Mouse (Mus musculus): ENCODE results near the gene Gm12355. TPM values are rescaled to one million over a fixed set of nuclear protein-coding genes. Genes with fewer than 3 reads are reported as not detected.
"Not testable (repeated sequence)": the region's sequence is repeated elsewhere in the genome, so short reads cannot be mapped to it uniquely, and the experiment has no call there.

The Gm12355 gene
- polyA plus RNA-seq, 1 experiment: 0.33 TPM

DNA sequence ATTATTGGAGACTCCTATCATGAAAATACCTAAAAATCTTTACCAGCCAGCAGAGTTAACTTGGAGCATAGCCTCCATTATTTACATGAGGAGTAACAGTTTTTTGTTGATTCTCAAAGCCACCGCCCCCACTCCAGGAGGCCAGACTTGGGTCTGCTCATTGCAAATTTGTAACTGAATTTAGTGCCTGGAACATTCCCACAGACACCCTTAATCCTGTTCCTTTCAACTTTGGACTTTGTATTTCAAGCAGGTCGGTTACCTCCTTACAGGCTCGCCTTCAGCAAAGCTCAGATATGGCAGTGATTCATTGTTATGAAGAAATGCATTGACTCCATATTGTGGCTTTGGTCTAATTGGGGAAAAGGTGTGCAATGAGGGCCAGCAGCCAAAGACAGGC, 19.3 kb upstream of the Gm12355 start:
- TF ChIP-seq POLR2A (IDR thresholded peaks at IDR 0.05; ENCODE audit: borderline replicate concordance, extremely low read depth, insufficient read depth, insufficient read length, poor library complexity, severe bottlenecking): no peak
- TF ChIP-seq CTCF (IDR thresholded peaks at IDR 0.05; ENCODE audit: borderline replicate concordance, extremely low read depth, insufficient read depth, insufficient read length): no peak
- DNase-seq (ENCODE audit: low read depth): no peak

DNA sequence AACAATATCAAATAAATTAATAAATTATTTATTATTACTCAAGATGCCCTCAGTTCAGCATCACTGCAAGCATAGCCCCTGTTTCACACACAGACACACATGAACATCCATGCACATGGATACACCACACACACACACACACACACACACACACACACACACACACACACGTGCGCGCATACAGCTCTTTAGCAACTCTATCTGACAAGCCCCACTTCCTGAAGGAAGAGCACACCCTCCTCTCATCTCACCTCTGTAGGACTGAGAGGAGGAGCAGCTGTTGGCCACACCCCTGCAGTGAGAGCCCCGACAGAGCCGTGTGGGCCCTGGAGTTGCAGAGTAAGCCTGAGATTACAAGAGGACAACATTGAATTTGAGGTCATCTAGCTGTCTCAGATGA, 14.6 kb upstream of the Gm12355 start:
- DNase-seq (ENCODE audit: low read depth): no peak
- TF ChIP-seq CTCF (IDR thresholded peaks at IDR 0.05; ENCODE audit: borderline replicate concordance, extremely low read depth, insufficient read depth, insufficient read length) (no peak), POLR2A (IDR thresholded peaks at IDR 0.05; ENCODE audit: borderline replicate concordance, extremely low read depth, insufficient read depth, insufficient read length, poor library complexity, severe bottlenecking) (no peak)

DNA sequence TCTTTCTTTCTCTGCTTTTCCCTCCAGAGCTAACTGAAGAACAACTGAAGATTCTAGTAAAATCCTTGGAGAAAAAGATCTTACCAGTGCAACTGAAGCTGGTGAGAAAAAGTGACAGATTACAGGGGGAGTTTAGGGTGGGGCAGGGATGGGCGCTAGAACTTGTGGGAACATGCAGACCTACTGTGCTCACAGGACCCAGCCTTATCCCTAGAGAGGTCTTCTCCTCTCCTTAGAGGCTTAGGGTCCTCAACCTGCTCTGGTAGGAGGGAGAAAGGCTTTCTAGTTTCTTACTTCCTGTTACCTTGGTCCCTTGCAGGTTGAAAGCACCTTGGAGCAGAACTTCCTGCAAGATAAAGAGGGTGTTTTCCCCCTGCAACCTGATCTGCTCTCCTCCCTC, 12.0 kb upstream of the Gm12355 start:
- no peak for DNase-seq (ENCODE audit: low read depth)
- TF ChIP-seq CTCF (IDR thresholded peaks at IDR 0.05; ENCODE audit: borderline replicate concordance, extremely low read depth, insufficient read depth, insufficient read length) (no peak), POLR2A (IDR thresholded peaks at IDR 0.05; ENCODE audit: borderline replicate concordance, extremely low read depth, insufficient read depth, insufficient read length, poor library complexity, severe bottlenecking) (no peak)

DNA sequence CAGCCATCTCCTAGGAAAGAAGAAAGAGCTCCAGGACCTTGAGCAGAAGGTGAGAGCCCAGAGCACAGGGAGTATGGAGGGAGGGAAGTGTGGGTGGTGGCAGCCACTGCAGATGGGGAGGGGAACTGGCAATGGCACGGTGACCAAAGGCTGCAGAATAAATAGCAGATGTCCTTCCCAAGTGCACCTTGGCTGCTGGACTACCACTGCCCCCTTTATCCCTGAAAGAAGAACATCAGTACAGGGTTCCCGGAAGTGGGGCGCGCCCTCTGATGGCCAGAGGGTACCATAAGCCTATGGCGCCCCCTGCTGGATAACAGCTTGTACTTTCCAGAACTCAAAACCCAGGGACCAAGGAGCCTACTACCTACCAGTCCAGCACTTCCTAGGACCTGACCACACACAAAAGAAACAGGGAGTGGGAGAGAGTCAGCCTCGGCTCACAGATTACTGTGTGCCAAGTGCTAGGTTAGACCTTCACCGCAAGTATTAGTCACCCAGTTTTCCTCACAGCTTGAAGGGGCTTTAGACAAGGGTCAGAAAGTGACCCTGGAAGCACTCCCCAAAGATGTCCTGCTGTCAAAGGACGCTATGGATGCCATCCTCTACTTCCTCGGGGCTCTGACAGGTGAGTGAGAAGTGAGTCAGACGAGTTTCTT, 10.0 kb upstream of the Gm12355 start:
- DNase-seq (ENCODE audit: low read depth): peak; percentile 3

DNA sequence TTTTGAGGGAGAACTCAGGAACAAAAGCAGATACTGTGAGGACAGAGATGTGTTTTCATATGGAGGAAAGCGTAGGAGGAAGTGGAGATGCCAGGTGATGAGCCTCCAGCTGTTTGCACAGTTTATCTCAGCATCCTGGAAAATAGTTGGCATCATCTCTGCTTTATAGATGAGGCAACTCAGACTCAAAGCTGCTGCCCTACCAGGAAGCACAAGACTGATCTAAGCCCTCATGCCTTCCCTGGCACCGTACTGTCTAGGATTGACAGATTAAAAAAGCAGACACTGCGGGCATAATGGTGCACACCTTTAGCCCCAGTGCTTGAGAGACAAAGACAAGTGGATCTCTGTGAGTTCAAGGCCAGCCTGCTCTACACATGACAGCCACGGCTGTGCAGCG, 5.2 kb upstream of the Gm12355 start:
- TF ChIP-seq CTCF (IDR thresholded peaks at IDR 0.05; ENCODE audit: borderline replicate concordance, extremely low read depth, insufficient read depth, insufficient read length) (no peak), POLR2A (IDR thresholded peaks at IDR 0.05; ENCODE audit: borderline replicate concordance, extremely low read depth, insufficient read depth, insufficient read length, poor library complexity, severe bottlenecking) (no peak)

DNA sequence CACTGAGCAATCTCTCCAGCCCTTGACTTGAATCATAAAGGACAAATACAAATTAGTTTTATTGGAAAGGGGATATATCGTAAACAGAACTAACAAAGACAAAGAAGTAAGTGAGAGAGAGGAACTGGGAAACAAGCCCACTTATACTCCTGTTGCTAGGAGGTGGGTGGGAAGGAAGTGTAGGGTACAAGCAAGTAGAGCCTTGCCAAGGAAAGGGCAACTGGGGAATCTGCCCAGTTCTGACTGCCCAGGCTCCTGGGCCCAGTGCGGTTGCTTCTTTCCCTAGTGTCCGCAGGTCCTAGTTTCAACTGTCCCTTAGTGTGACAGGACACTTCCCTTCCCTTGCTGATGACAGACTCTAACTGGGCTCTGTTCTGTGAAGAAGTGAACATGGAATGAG, 3.2 kb upstream of the Gm12355 start:
- no peak for TF ChIP-seq CTCF (IDR thresholded peaks at IDR 0.05; ENCODE audit: borderline replicate concordance, extremely low read depth, insufficient read depth, insufficient read length)
- no peak for TF ChIP-seq POLR2A (IDR thresholded peaks at IDR 0.05; ENCODE audit: borderline replicate concordance, extremely low read depth, insufficient read depth, insufficient read length, poor library complexity, severe bottlenecking)
- no peak for DNase-seq (ENCODE audit: low read depth)

More for the DNA sequence above, 5.2 kb upstream of the Gm12355 start:
- DNase-seq (ENCODE audit: low read depth): no peak

DNA sequence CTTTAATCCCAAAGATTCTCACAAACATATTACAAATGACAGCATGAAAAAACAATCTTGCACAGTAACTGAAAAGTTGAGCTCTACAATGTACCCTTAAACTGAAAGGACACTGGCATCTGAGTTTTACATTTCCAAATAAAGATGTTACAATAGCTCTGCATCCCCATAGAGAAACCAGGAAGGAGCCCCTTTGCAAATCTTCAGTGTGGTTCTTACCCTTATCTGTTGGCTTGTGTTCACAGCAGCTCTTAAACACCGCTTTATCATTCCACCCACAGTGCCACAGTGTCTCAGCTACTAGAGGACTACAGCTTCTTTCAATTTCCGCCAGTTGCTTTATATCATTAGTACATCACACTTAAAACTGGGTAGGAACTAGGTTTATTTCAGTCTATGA, 1.1 kb downstream of the Gm12355 start:
- DNase-seq (ENCODE audit: low read depth): not testable (repeated sequence)

DNA sequence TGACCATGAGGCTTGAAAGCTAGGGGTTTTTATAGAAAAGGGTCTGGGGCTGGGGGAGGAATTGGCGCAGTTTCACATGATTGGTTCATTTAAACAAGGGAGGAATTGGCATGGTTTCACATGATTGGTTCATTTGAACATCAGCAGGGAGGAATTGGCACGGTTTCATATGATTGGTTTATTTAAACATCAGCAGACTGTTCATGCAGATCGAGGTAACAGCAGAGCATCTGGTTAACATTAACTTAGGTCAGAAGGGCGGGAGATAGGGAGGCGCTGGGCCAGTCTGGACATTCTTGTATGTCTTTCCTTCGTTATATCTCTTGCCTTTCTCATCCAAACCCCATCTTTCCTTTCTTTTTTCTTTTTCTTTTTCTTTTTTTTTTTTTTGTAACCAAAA, 1.5 kb downstream of the Gm12355 start:
- DNase-seq (ENCODE audit: low read depth): not testable (repeated sequence)

DNA sequence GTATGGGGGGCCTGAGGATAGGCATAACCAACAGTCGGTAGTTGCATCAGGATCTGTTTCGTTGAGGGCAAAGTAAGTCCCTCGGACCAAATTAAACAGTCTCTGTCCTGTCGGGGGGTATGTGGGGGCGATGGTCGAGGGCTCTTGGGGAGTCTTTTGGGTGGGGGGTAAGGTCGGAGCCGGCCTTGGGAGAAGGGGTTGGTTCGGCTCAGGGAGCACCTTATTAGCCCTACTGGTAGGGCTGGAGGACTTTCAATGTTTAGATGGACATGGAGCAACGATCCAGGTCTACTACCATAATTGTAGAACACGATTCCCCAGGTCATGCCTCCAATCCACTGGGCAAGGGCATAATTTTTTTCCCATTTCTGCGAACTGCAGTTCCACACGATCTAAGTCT, 4.7 kb downstream of the Gm12355 start:
- TF ChIP-seq POLR2A (IDR thresholded peaks at IDR 0.05; ENCODE audit: borderline replicate concordance, extremely low read depth, insufficient read depth, insufficient read length, poor library complexity, severe bottlenecking) (no peak), CTCF (IDR thresholded peaks at IDR 0.05; ENCODE audit: borderline replicate concordance, extremely low read depth, insufficient read depth, insufficient read length) (no peak)
- no peak for DNase-seq (ENCODE audit: low read depth)

DNA sequence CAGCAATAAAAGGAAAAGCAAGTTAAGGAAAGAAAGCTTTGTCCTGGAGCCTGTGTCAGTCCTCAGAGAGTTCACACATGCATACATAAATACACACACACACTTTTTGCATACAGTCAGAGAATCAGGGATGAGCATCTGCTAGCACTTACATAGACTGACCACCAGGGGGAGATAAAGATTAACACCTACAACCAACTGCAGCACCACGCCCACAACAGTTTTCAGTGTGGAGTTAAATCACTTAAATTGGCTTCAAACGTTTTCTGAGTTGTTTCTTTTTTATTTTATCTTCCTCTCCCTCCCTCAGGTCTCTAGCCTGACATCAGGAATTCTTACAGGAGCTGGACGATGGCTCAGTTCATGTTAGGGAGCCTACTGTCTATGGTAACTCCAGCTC, 18.7 kb downstream of the Gm12355 start:
- peak; percentile 81 for DNase-seq (ENCODE audit: low read depth)
- TF ChIP-seq POLR2A (IDR thresholded peaks at IDR 0.05; ENCODE audit: borderline replicate concordance, extremely low read depth, insufficient read depth, insufficient read length, poor library complexity, severe bottlenecking) (no peak), CTCF (IDR thresholded peaks at IDR 0.05; ENCODE audit: borderline replicate concordance, extremely low read depth, insufficient read depth, insufficient read length) (peak; percentile 63; the same call in 1 of the 2 replicates)

DNA sequence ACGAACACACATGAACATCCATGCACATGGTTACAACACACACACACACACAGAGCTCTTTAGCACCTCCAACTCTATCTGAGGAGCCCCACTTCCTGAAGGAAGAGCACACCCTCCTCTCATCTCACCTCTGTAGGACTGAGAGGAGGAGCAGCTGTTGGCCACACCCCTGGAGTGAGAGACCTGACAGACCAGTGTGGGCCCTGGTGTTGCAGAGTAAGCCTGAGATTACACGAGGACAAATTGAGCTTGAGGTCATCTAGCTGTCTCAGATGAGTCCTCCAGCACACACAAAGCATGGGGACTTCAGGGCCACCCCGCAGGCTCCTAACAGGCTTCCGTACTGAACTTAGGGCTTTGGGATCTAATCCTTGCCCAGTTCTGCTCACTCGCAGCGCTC, 20.6 kb downstream of the Gm12355 start:
- DNase-seq (ENCODE audit: low read depth): not testable (repeated sequence)

DNA sequence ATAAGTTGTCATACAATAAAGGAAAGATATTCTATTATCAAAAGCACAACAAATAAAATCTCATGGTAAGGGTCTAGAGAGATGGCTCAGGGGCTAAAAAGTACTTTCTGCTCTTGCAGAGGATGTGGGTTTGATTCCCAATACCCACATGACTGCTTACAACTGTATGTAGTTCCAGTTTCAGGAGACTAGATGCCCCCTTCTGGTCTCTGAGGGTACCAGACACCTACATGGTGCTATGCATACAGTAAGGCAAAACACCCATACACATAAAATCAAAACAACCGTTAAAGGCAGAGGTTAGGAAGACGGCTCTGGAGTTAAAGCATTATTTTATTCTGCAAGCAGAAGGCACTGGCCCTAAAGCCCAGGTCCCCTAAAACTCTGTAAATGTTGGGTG, 21.5 kb downstream of the Gm12355 start:
- TF ChIP-seq CTCF (IDR thresholded peaks at IDR 0.05; ENCODE audit: borderline replicate concordance, extremely low read depth, insufficient read depth, insufficient read length) (no peak), POLR2A (IDR thresholded peaks at IDR 0.05; ENCODE audit: borderline replicate concordance, extremely low read depth, insufficient read depth, insufficient read length, poor library complexity, severe bottlenecking) (no peak)
- no peak for DNase-seq (ENCODE audit: low read depth)

DNA sequence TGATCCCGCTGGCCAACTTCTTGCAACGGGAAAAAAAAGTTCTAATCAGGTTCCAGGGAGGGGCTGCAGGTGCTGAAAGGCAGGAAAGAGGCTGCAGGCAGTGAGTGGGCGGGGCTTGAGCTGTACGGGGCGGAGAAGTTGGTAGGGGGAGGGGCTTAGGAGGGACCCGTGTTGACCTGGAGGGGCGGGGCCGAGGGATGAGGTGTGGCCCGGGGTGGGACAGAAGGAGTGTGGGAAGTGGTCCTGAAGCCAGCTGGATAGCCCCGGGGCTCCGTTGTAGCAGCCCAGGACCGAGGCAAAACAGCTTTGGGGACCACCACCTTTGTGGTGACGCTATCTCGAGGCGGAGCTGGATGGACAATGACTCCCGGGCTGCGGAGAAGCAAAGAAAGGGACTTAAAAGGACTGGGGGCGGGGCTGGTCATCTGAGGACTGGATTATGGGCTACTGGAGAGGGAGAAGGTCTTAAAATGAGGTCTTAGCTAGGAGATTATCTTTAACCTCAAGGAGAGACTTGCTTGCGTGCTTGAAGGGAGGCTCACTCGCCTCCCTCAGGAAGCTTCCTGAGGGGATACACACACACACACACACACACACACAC, 23.3 kb downstream of the Gm12355 start:
- TF ChIP-seq POLR2A (IDR thresholded peaks at IDR 0.05; ENCODE audit: borderline replicate concordance, extremely low read depth, insufficient read depth, insufficient read length, poor library complexity, severe bottlenecking) (no peak), CTCF (IDR thresholded peaks at IDR 0.05; ENCODE audit: borderline replicate concordance, extremely low read depth, insufficient read depth, insufficient read length) (no peak)
- peak; percentile 17 for DNase-seq (ENCODE audit: low read depth)

Data from brain, embryonic 14.5 days (tissue).